Mouse (Mus musculus) cerebellum, postnatal 25 days (tissue): Measurements from ENCODE around the gene Scarb1.

Experiments
- DNase-seq, 2 experiments: peaks; one replicate each; pipeline ENCODE4 v3.0.0; 2021; ENCODE audit warnings: mixed read lengths in 2 of 2

Scarb1 gene

DNA sequence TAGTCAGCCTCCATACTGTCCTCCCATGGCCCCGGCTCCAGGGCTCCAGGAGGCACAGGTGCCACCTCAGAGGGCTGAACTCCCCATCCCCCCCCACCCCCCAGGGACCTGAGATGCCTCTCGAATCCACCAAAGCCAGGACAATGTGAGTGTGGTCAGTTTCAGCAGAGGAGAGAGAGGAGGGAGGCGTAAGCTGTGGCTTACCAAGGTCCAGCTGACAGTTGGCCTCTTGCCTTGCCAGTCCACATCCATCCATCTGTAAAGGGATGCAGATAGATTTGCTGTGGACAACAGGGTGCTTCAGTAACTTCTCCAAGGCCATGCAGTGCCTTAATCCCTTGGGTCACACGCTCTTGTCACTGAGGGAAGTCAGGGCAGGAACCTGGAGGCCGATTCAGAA, 110.4 kb downstream of the Scarb1 start:
- DNase-seq: no peak

- DNase-seq: no peak
These were observed 111.8 kb downstream of the Scarb1 start for GRCm38 (mm10) chr5:125229097-125229496.

DNA sequence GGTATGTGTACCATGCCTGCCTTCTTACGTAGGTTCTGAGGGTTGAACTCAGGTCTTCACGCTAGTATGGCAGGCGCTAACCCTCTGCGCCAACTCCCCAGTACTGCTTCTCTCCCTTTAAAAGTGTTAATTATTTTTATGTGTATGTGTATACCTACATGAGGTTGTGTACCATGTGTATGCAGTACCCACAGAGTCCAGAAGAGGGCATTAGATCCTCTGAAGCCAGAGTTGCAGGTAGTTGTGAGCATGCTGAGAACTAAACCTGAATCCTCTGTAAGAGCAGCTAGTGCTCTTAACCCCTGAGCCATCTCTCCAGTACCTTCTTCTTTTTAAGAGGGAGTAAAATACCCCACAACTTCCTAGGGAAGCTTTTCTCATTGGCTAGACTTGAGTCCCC, 113.2 kb downstream of the Scarb1 start:
- no peak for DNase-seq
